Mouse (Mus musculus): ENCODE data around the gene Dnajb2.

- TF ChIP-seq CTCF (IDR thresholded peaks at IDR 0.05 in 2 of 3, conservative IDR thresholded peaks at IDR 0.05 in 1 of 3; ENCODE audit: control insufficient read depth in 1 of 3, insufficient read depth in 1 of 3, low read depth in 2 of 3, low read length in 3 of 3, poor library complexity in 1 of 3, severe bottlenecking in 1 of 3) = no peak
- TF ChIP-seq POLR2A (IDR thresholded peaks at IDR 0.05; ENCODE audit: control insufficient read depth in 1 of 2, insufficient read depth in 1 of 2, low read depth in 1 of 2, low read length in 2 of 2, poor library complexity in 1 of 2) = 0 out of 4 replicates have a peak, but pooled peaks of 1 of the 2 experiments have one; percentile 21
- no peak for TF ChIP-seq MYC (IDR thresholded peaks at IDR 0.05; ENCODE audit: low read depth, low read length)
- TF ChIP-seq KAT2A (conservative IDR thresholded peaks at IDR 0.05; ENCODE audit: low read depth, low read length) = no peak
Measured at GRCm38 (mm10) chr1:75225473-75225872, 10.7 kb upstream of the Dnajb2 start.
